Mouse (Mus musculus): ENCODE measurements around the gene Eif3f.

The Eif3f gene

GRCm38 (mm10) chr7:108966742-108967362, 32.6 kb downstream of the Eif3f start:
- no peak for DNase-seq (ENCODE audit: extremely low read depth, insufficient read length, low spot score)

GRCm38 (mm10) chr7:108968201-108968600, 34.0 kb downstream of the Eif3f start:
- DNase-seq (ENCODE audit: extremely low read depth, insufficient read length, low spot score): no peak

DNA sequence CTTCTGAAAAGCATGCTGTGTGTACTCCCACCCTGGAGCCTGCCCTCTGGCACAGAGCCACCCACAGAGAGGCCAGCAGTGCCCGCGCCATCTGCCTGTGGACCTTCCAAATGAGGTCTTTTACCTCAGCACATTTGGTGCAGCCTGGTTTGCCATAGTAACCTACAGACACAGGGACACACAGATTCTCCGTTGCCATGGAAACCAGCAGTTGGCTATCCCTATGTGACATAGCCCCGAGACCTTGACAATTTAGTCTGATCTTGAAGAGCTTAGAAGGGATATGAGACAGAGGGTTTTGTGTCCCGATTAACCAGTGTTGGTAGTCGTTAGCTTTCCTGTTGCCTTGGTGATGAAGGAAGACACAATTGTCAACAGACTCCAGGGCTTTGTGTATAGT, 38.1 kb downstream of the Eif3f start:
- DNase-seq (ENCODE audit: extremely low read depth, insufficient read length, low spot score): no peak

GRCm38 (mm10) chr7:108985934-108986708, 51.9 kb downstream of the Eif3f start:
- DNase-seq (ENCODE audit: extremely low read depth, insufficient read length, low spot score): no peak

- DNase-seq (ENCODE audit: extremely low read depth, insufficient read length, low spot score): no peak
Measured at GRCm38 (mm10) chr7:108991207-108991606, 57.0 kb downstream of the Eif3f start.

Data from 3134 (cell line).